Mouse (Mus musculus): ENCODE measurements around the gene Olfr1015.

Olfr1015 gene

DNA sequence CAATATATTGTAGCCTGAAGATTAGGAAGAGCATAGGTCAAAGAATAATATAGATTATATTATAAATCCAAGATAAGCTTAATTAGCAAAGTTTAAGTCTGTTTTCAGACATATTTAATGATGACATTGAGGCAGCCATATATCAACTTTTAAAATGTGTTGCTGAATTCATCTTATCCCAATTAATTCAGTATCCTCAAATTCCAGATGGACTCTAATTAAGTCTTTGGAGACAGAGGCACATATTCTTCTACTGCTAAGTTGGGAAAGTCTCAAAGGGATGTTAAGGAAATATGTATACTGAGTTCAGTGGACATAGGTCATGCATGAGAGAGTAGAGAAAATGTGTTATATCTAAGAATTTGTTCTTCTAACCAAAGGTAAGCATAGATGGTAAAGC is at the start of gene Olfr1015:
Gene Olfr1015, plus strand, starts transcription at position 301 of the 400 bp plus-strand sequence.
- no peak for DNase-seq

DNA sequence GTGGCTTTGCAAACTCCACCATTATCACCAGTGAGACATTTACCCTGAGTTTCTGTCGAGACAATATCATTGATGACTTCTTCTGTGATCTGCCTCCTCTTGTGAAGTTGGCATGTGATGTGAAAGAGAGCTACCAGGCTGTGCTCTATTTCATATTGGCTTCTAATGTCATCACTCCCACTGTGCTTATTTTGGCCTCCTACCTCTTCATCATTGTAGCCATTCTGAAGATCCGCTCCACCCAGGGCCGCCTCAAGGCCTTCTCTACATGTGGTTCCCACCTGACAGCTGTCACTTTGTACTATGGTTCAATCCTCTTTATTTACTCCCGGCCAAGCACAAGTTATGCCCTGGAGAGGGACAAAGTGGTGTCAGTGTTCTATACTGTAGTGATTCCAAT is 28.0 kb upstream of the Olfr1015 start:
- DNase-seq: no peak

DNA sequence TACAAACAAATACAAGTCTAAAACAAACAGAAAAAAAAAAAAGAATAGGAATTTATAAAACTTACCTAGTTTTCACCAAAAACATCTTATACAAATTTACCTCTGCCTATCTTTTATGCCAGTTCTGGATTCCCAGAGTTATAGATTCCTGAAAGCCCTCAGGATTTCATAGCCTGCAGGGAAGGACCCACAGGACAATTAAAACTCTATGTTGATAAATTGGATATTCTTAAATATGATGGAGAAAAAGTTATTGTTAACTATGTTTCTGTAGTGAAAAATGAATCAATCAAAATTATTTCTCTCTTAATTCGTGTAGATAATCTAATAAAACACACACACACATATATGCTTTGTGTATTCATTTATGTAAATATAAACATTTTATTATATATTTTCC is 19.2 kb upstream of the Olfr1015 start, which contains the start of gene Olfr1012:
Gene Olfr1012, minus strand, starts transcription at position 101 of the 400 bp plus-strand sequence.
- no peak for DNase-seq

DNA sequence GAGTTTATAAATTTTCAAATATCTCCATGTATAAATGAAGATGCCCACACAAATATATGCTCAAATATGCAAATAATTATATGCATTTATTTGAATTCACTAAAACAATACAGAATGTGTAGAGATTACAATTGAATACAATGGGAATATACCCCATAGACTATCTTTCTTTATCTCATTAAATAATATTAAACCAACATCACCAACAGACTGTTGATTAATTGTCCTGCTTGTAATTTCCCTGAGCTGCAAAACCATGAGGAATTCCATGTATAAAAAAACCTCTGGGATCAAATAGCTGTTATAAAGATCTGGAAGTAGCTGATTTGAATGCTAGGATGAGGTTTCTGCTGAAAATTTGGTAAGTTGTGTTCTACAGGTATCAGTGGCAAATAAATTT is 15.0 kb upstream of the Olfr1015 start, which contains the start of gene Olfr1013:
Gene Olfr1013, plus strand, starts transcription at position 301 of the 400 bp plus-strand sequence.
- no peak for DNase-seq

DNA sequence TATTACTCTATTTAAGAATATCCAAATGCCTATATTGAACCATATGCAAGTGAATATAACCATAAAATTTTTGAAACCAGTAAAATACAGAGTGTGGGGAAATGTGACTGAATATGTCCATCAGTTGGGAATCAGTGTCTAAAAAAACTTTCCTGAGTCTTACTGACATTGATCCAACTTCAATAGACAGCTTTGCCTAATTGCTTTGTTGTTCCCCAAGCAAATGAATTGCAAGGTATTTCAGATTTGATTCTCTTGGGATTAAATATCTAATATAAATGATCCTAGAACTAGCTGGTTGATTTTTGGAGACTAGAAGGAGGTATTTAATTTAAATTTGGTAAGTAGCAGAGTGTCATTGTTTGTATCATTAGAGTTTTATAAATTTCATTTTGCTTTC is 9.4 kb upstream of the Olfr1015 start, which contains the start of gene Olfr1014:
Gene Olfr1014, plus strand, starts transcription at position 301 of the 400 bp plus-strand sequence.
- no peak for DNase-seq

DNA sequence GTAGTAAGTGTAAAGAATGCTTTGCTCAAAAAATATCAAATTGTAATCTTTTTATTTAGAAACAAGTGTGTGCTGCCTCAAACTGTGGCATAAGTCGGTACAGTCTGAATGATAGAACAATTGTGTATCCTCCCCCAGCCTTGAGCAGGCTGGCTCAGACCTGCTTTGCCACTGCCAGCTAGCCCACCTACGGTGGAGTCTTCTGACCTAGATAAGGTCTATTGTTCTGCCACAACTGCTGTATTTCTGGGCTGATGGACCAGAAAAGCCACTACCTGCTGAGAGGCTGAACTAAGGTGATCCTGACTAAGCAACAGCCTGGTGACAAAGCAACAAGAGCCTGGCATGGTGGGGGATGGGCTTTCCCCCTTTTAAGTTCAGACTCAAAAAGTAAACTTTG is 10.5 kb downstream of the Olfr1015 start:
- DNase-seq: no peak

DNA sequence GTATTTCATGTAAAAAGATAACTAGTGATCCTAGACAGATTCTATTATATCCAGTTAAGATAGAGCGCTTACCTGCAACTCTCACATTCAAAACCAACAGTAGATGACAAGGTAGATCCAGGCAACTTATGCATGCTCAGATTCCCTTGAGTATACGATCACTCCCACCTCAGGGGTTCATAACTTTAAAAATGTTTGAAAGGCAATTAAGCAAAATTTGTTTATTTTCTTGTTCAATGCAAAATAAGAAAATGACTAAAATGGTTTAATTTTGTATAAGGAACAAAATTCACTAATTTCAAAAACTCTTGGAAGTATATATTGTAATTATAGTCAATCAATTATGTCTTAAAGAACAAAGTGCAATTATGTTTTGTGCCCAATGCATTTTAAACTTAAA is 20.6 kb downstream of the Olfr1015 start, which contains the start of gene Olfr1016:
Gene Olfr1016, minus strand, starts transcription at position 101 of the 400 bp plus-strand sequence.
- DNase-seq: no peak

DNA sequence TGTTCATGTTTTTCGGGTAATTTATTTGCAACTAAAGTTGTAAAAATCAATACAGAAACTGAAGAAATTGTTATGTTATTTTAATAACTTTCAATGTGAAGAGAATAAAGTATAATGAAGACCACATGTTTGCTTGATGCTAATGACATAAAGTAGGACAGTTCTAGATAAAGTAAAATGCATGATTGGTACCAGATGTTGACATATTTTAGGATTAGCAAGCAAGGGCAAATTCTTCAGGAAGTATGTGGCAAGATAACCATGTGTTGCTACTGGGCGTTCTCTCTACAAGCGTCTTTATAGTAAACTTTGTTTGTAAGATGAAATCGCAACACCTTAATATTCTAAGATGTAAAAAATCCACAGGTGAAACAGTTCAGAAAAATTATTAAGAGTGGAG is 22.7 kb downstream of the Olfr1015 start:
- no peak for DNase-seq

DNA sequence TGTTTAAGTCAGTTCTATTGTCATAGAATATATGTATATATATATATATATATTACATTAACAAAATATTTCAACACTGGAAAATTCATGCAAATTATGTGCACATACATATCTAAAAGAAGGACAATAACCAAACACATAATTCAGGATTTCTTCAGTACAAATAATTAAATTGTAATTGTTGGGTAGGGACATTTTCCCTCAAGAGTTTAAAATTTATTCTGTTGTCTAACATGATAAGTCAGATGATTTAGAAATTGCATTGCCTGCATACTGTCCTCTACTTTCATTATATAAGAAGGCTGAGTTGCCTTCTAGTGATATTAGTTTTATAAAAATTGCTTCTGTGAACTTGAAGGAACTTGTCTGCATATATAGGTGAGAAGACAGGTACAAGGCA is 36.4 kb downstream of the Olfr1015 start, which contains the start of gene Olfr1018:
Gene Olfr1018, plus strand, starts transcription at position 301 of the 400 bp plus-strand sequence.
- DNase-seq: no peak

Measured in right cerebral cortex, postnatal 25 days (tissue).